Mouse (Mus musculus) forelimb bud, embryonic 11.5 days (tissue): ENCODE data around the gene Mdh2.

ENCODE experiments used
- DNase-seq: peaks from one replicate; pipeline ENCODE4 v3.0.0-alpha.2; 2012; ENCODE audit warnings: low read depth, low spot score

The Mdh2 gene

DNA sequence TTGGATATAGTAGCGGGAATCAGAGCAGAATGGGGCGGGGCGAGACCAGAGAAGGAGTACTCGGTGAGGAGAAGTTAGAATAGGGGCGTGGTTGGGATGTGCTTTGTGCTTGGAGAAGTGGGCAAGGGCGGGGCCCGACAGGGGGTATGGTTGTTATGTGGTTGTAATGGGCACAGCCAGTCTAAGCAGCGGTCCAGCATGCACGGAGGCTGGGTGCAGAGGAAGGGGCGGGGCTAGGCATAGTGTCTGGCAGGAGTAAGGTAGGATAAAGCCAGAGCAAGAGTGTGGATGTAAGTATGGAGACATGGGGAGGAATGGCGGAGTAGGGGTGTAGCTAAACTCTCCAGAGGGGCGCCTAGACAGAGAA lies 57.2 kb downstream of the Mdh2 start:
- DNase-seq = no peak

DNA sequence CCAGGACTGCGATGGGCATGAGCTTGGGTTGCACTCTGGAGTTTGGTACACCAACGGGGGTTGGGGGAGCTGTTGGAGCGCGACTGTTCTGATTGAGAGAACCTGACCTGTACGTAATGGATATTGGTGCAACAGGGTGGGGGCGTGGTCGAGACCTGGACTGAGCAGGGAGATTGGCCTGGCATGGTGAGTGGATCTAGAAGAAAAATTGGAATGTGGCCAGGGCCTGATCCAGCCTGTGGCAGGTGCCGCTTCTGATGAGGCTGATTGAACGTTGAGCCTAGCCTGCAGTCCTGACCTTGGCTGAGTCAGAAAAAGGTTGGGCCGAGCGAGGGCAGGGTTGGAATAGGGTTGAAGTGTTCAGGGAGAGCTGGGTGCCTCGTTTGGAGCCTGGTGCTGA lies 57.7 kb downstream of the Mdh2 start:
- DNase-seq = no peak
